Mouse (Mus musculus): Measurements from ENCODE around the gene H1f0. TPM values are rescaled to one million over a fixed set of nuclear protein-coding genes. Genes with fewer than 3 reads are reported as not detected.

Gene H1f0
- 513 and 545 TPM in 2 replicates for polyA plus RNA-seq (2015; fragmentation: Nextera tagmentation; extraction: Ambion mirVana)

GRCm38 (mm10) chr15:79028237-79028738, at the start of gene H1f0:
H1f0 (plus strand) TSS chr15:79028450.
- Histone ChIP-seq H3K27ac (peak within 1 kb of the TSS; percentile 95), H3K27me3 (no peaks in the 10 kb centered on the region), H3K36me3 (no peaks in the 10 kb centered on the region), H3K4me3 (replicated peaks) (peak within 1 kb of the TSS; percentile 66), H3K9ac (peak within 1 kb of the TSS; percentile 99), H3K4me2 (peak within 1 kb of the TSS; percentile 97), H3K4me1 (peaks cover 57% of the 10 kb centered on the region), H3K9me3 (replicated peaks) (no peaks in the 10 kb centered on the region)
- WGBS: 0% methylated on average over 58 of the region's 58 CpGs
- ATAC-seq (replicated peaks; ENCODE audit: low FRiP score): peak; percentile 50

- peak overlapping the region; percentile 46 for H3K27ac ChIP-seq
- 14% methylated on average over 4 of the region's 4 CpGs for WGBS
- H3K9me3 ChIP-seq (replicated peaks): no peaks in the 10 kb centered on the region
- peaks cover 34% of the 10 kb centered on the region for H3K4me1 ChIP-seq
- no peak overlapping the region for H3K4me3 ChIP-seq (replicated peaks)
- no peaks in the 10 kb centered on the region for H3K36me3 ChIP-seq
- no peak for ATAC-seq (replicated peaks; ENCODE audit: low FRiP score)
- H3K9ac ChIP-seq: 0 out of 2 replicates have a peak overlapping the region, but pooled peaks have one; percentile 9
- H3K4me2 ChIP-seq: no peak overlapping the region
- H3K27me3 ChIP-seq: no peaks in the 10 kb centered on the region
These were observed 49.4 kb upstream of the H1f0 start for GRCm38 (mm10) chr15:78978875-78979274.

- ATAC-seq (replicated peaks; ENCODE audit: low FRiP score): no peak
- no peak overlapping the region for H3K27ac ChIP-seq
- H3K4me1 ChIP-seq: peaks cover 46% of the 10 kb centered on the region
- WGBS: 93% methylated on average over 4 of the region's 4 CpGs
- H3K9me3 ChIP-seq (replicated peaks): no peaks in the 10 kb centered on the region
- no peak overlapping the region for H3K4me2 ChIP-seq
- H3K4me3 ChIP-seq (replicated peaks): no peak overlapping the region
- H3K36me3 ChIP-seq: no peaks in the 10 kb centered on the region
- no peaks in the 10 kb centered on the region for H3K27me3 ChIP-seq
- no peak overlapping the region for H3K9ac ChIP-seq
These were observed 48.2 kb upstream of the H1f0 start for GRCm38 (mm10) chr15:78980084-78980483.

GRCm38 (mm10) chr15:78982658-78983435, 45.4 kb upstream of the H1f0 start:
- Histone ChIP-seq H3K27me3 (no peaks in the 10 kb centered on the region), H3K9ac (peak overlapping the region; percentile 82), H3K9me3 (replicated peaks) (no peaks in the 10 kb centered on the region), H3K4me2 (peak overlapping the region; percentile 79), H3K27ac (peak overlapping the region; percentile 96), H3K4me3 (replicated peaks) (peak overlapping the region; percentile 78), H3K4me1 (peaks cover 71% of the 10 kb centered on the region), H3K36me3 (peaks cover 5% of the 10 kb centered on the region; the same call in 1 of the 2 replicates)
- WGBS: under 1% methylated on average over 67 of the region's 67 CpGs
- ATAC-seq (replicated peaks; ENCODE audit: low FRiP score): peak; percentile 83

- WGBS: under 1% methylated on average over 21 of the region's 21 CpGs
- peak; percentile 80 for ATAC-seq (replicated peaks; ENCODE audit: low FRiP score)
These were observed 44.6 kb upstream of the H1f0 start for GRCm38 (mm10) chr15:78983436-78984285.

GRCm38 (mm10) chr15:78984286-78984778, 43.9 kb upstream of the H1f0 start:
- Histone ChIP-seq H3K27me3 (no peaks in the 10 kb centered on the region), H3K9ac (no peak overlapping the region), H3K4me2 (peak overlapping the region; percentile 79), H3K4me3 (replicated peaks) (peak overlapping the region; percentile 78), H3K4me1 (peaks cover 69% of the 10 kb centered on the region), H3K9me3 (replicated peaks) (no peaks in the 10 kb centered on the region), H3K27ac (peak overlapping the region; percentile 96), H3K36me3 (peaks cover 20% of the 10 kb centered on the region)
- ATAC-seq (replicated peaks; ENCODE audit: low FRiP score): no peak
- WGBS: 15% methylated on average over 5 of the region's 5 CpGs

More at GRCm38 (mm10) chr15:78983436-78984285, 44.6 kb upstream of the H1f0 start:
- peaks cover 13% of the 10 kb centered on the region for H3K36me3 ChIP-seq
- no peaks in the 10 kb centered on the region for H3K27me3 ChIP-seq
- peak overlapping the region; percentile 78 for H3K4me3 ChIP-seq (replicated peaks)
- H3K9me3 ChIP-seq (replicated peaks): no peaks in the 10 kb centered on the region
- H3K27ac ChIP-seq: peak overlapping the region; percentile 96
- peak overlapping the region; percentile 82 for H3K9ac ChIP-seq
- H3K4me2 ChIP-seq: peak overlapping the region; percentile 79
- H3K4me1 ChIP-seq: peaks cover 73% of the 10 kb centered on the region

- peak overlapping the region; percentile 46 for H3K27ac ChIP-seq
- no peak overlapping the region for H3K9ac ChIP-seq
- ATAC-seq (replicated peaks; ENCODE audit: low FRiP score): peak; percentile 13; the same call in 1 of the 2 replicates
- H3K36me3 ChIP-seq: peaks cover 43% of the 10 kb centered on the region
- H3K4me2 ChIP-seq: peak overlapping the region; percentile 14; the same call in 1 of the 2 replicates
- H3K4me3 ChIP-seq (replicated peaks): no peak overlapping the region
- H3K4me1 ChIP-seq: peaks cover 64% of the 10 kb centered on the region
- H3K9me3 ChIP-seq (replicated peaks): no peaks in the 10 kb centered on the region
- no peaks in the 10 kb centered on the region for H3K27me3 ChIP-seq
- WGBS: 45% methylated on average over 11 of the region's 11 CpGs
These were observed 41.6 kb upstream of the H1f0 start for GRCm38 (mm10) chr15:78986536-78987220.

- WGBS: 61% methylated on average over 14 of the region's 14 CpGs
- Histone ChIP-seq H3K27ac (peak overlapping the region; percentile 49), H3K4me1 (peaks cover 53% of the 10 kb centered on the region), H3K27me3 (no peaks in the 10 kb centered on the region), H3K4me3 (replicated peaks) (no peak overlapping the region), H3K9me3 (replicated peaks) (no peaks in the 10 kb centered on the region), H3K9ac (no peak overlapping the region), H3K4me2 (no peak overlapping the region), H3K36me3 (peaks cover 62% of the 10 kb centered on the region)
- ATAC-seq (replicated peaks; ENCODE audit: low FRiP score): no peak
These were observed 39.7 kb upstream of the H1f0 start for GRCm38 (mm10) chr15:78988499-78988971.

GRCm38 (mm10) chr15:78989152-78990092, 38.8 kb upstream of the H1f0 start:
- H3K27me3 ChIP-seq: no peaks in the 10 kb centered on the region
- peaks cover 44% of the 10 kb centered on the region for H3K4me1 ChIP-seq
- no peak overlapping the region; the same call in 1 of the 2 replicates for H3K27ac ChIP-seq
- no peak overlapping the region for H3K4me2 ChIP-seq
- no peak for ATAC-seq (replicated peaks; ENCODE audit: low FRiP score)
- no peaks in the 10 kb centered on the region for H3K9me3 ChIP-seq (replicated peaks)
- WGBS: 88% methylated on average over 14 of the region's 14 CpGs
- no peak overlapping the region for H3K9ac ChIP-seq
- H3K4me3 ChIP-seq (replicated peaks): no peak overlapping the region
- peaks cover 71% of the 10 kb centered on the region for H3K36me3 ChIP-seq

- no peak overlapping the region for H3K27ac ChIP-seq
- no peak overlapping the region for H3K9ac ChIP-seq
- peaks cover 38% of the 10 kb centered on the region for H3K4me1 ChIP-seq
- H3K9me3 ChIP-seq (replicated peaks): no peaks in the 10 kb centered on the region
- H3K4me2 ChIP-seq: no peak overlapping the region
- WGBS: 89% methylated on average over 9 of the region's 9 CpGs
- no peaks in the 10 kb centered on the region for H3K27me3 ChIP-seq
- no peak overlapping the region for H3K4me3 ChIP-seq (replicated peaks)
- ATAC-seq (replicated peaks; ENCODE audit: low FRiP score): no peak
- peaks cover 77% of the 10 kb centered on the region for H3K36me3 ChIP-seq
These were observed 38.2 kb upstream of the H1f0 start for GRCm38 (mm10) chr15:78990093-78990463.
